Mouse (Mus musculus) thymus, adult 2 months (tissue): ENCODE results near the gene Rab12. TPM values are rescaled to one million over a fixed set of nuclear protein-coding genes. Genes with fewer than 3 reads are reported as not detected.

Experiments used
- DNase-seq: peaks from one replicate; pipeline ENCODE4 v3.0.0; 2021
- H3K27ac ChIP-seq: fragments of 200-500 bp; 2 replicates; pipeline ENCODE4 v1.5.1; 2012; ENCODE audit warnings: low read length, control low read depth; ENCODE audit not compliant: control insufficient read depth, insufficient read depth
- H3K27me3 ChIP-seq: fragments of 200-500 bp; 2 replicates; pipeline ENCODE4 v1.6.1; 2012; ENCODE audit warnings: mild to moderate bottlenecking, low read length, moderate library complexity, mixed read lengths; ENCODE audit not compliant: control insufficient read depth, insufficient read depth
- H3K36me3 ChIP-seq: fragments of 200-500 bp; 2 replicates; pipeline ENCODE4 v1.6.1; 2012; ENCODE audit warnings: mild to moderate bottlenecking, low read length, moderate library complexity; ENCODE audit not compliant: control insufficient read depth, insufficient read depth
- H3K4me1 ChIP-seq: fragments of 200-500 bp; replicated peaks from 2 replicates; pipeline ENCODE4 v1.6.1; 2012; ENCODE audit warnings: low read length; ENCODE audit not compliant: control insufficient read depth, insufficient read depth
- H3K4me3 ChIP-seq: fragments of 200-500 bp; 2 replicates; pipeline ENCODE4 v1.5.1; 2012; ENCODE audit warnings: mild to moderate bottlenecking, low read length, control low read depth, moderate library complexity; ENCODE audit not compliant: control insufficient read depth, insufficient read depth
- CTCF ChIP-seq: fragments of 200-500 bp; IDR thresholded peaks from 2 replicates; pipeline ENCODE4 v1.5.1; 2012; ENCODE audit warnings: mild to moderate bottlenecking, control low read depth, low read length, moderate library complexity, borderline replicate concordance; ENCODE audit not compliant: control insufficient read depth, poor library complexity, insufficient read depth; ENCODE audit errors: extremely low read depth
- POLR2A ChIP-seq: fragments of 200-500 bp; IDR thresholded peaks from 2 replicates; pipeline ENCODE4 v1.6.1; 2012; ENCODE audit warnings: mild to moderate bottlenecking, low read length, control low read depth, moderate library complexity; ENCODE audit not compliant: control insufficient read depth, poor library complexity, insufficient read depth; ENCODE audit errors: extremely low read depth
- WGBS: fragments of 180-500 bp; shearing (Covaris S2); methylation state at CpG from one replicate; pipeline ENCODE4 v1.1.7; 2018; 5-methylcytosine and 5-hydroxymethylcytosine counted together
- polyA plus RNA-seq: library from polyadenylated mRNA; depleted of rRNA; stranded (reverse); fragments of >200 nt; gene quantifications from 2 replicates; pipeline ENCODE4 v1.2.3, GENCODE M21; 2012; rRNA removed

The Rab12 gene
- polyA plus RNA-seq = 23.2 and 24.4 TPM in 2 replicates

DNA sequence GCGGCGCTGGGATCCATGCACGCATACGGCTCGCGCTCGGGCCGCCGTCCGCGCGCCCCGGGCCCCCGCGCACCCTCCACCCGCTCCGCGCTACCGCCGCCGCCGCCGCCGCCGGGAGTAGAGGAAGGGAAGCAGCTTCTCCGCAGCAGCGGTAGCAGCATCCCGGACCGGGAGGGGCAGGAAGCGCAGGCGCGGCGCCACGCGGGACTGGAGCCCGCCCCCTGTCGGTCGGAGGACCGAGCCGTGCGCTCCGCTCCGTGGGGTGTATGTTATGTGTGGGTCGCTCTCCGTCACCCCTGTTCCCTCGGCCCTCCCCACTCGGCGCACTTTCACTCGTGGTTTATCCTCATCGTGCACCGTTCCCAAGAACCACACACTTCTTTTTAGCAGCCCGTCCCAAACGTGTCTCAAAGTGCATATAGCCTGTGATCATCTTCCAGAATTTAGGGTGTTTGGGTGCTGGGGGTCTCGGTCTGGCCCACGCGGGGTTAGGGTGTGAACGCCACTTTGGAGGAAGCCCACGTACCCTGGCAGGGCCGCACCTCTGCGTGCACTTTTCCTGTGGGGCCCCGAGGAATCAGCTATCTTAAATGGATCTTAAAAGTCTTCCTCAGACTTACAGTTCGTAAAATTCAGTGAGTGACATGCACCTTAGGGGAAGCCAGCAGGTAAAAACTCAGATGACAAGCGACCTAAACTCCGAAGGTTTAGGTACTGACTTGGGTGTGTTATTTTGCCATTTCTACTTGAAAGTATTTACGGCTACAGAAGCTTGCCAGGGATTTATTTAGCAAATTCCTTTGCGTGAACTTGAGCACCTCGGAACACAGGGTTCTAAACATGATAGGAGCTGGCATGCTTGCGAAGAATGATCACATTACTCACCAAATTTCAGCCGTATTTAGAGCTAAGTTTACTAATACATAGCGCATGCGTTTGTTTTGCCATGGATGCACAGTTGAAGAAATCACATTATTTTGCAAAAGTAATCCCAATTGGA lies at the start of gene Rab12:
Gene Rab12 (minus strand): TSS at position 176 of the 1,000 bp plus-strand sequence.
- no peaks in the 10 kb centered on the region for H3K27me3 ChIP-seq
- H3K4me1 ChIP-seq = peaks cover 11% of the 10 kb centered on the region
- whole genome bisulfite sequencing = 10% methylated on average over 71 of the region's 71 CpGs
- H3K4me3 ChIP-seq = peak within 1 kb of the TSS; percentile 88
- DNase-seq = peak; percentile 88
- TF ChIP-seq POLR2A (0 out of 2 replicates have a peak, but pooled peaks have one; percentile 51), CTCF (peak; percentile 95)
- no peaks in the 10 kb centered on the region for H3K36me3 ChIP-seq
- H3K27ac ChIP-seq = no peak within 1 kb of the TSS

DNA sequence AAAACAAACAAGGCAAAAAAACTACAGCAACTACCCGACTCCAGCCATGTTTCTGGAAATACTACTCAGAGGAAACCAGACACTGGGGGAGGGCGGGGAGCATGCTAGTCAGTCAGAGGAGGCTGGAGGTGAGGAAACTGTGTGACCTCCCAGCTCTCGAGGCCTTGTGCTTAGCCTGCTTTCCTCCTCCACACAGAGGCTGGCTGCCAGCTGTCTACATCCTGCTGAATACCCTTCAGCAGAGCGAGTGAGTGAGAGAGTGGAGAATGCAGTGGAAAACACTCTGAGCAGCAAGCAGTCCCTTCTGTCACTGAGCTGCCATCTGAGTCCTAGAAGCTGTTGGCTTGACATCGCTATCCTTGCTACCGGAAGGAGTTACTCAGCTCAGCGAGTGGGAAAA lies 44.7 kb upstream of the Rab12 start:
- no peaks in the 10 kb centered on the region for H3K36me3 ChIP-seq
- no peaks in the 10 kb centered on the region for H3K27me3 ChIP-seq
- no peak for TF ChIP-seq CTCF
- TF ChIP-seq POLR2A = no peak
- 77% methylated on average over 7 of the region's 7 CpGs for WGBS
- DNase-seq = no peak
- no peak overlapping the region for H3K4me3 ChIP-seq
- no peaks in the 10 kb centered on the region for H3K4me1 ChIP-seq
- no peak overlapping the region for H3K27ac ChIP-seq

DNA sequence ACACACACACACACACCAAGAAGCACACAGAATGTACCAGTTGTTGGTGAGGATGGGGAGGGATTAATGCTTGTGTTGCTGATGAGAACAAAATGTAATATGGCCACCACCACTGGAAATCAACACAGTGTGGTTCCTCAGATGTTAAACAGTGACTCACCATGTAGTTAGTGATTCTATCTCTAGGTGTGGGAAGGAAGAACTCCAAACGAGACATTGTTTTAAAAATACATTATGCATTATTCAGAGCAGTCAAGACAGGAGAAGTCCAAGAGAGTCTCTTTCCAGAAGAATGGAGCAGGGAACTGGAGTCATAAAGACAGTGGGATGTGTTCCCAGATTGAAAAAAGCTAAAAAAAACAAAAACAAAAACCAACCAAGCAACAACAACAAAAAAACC lies 44.0 kb upstream of the Rab12 start:
- Histone ChIP-seq H3K4me1 (no peaks in the 10 kb centered on the region), H3K4me3 (no peak overlapping the region), H3K27me3 (no peaks in the 10 kb centered on the region), H3K36me3 (no peaks in the 10 kb centered on the region), H3K27ac (no peak overlapping the region)
- TF ChIP-seq POLR2A (no peak), CTCF (no peak)
- WGBS = 82% methylated on average over 1 of the region's 1 CpGs
- no peak for DNase-seq

DNA sequence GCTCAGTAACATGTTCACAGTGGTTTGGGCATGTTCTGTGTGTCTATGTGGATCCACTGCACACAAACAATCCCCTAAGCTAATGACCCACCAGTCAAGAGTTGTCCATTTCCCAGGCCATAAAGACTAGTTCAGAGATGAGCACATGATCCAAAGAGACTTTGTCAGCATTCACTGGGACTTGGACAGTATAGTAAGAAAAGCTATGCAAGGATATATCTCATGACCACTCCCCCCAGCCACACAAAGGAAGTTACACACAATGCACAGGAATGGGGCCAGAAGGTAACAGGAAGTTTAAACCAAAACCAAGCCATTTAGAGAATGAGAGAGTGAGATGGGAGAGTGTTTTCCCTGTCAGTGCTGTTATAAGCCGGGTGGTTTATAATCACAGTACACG lies 41.9 kb upstream of the Rab12 start:
- Histone ChIP-seq H3K4me3 (no peak overlapping the region), H3K4me1 (no peaks in the 10 kb centered on the region), H3K36me3 (no peaks in the 10 kb centered on the region), H3K27ac (no peak overlapping the region), H3K27me3 (no peaks in the 10 kb centered on the region)
- TF ChIP-seq POLR2A = no peak
- TF ChIP-seq CTCF = no peak
- 29% methylated on average over 2 of the region's 2 CpGs for WGBS
- no peak for DNase-seq

DNA sequence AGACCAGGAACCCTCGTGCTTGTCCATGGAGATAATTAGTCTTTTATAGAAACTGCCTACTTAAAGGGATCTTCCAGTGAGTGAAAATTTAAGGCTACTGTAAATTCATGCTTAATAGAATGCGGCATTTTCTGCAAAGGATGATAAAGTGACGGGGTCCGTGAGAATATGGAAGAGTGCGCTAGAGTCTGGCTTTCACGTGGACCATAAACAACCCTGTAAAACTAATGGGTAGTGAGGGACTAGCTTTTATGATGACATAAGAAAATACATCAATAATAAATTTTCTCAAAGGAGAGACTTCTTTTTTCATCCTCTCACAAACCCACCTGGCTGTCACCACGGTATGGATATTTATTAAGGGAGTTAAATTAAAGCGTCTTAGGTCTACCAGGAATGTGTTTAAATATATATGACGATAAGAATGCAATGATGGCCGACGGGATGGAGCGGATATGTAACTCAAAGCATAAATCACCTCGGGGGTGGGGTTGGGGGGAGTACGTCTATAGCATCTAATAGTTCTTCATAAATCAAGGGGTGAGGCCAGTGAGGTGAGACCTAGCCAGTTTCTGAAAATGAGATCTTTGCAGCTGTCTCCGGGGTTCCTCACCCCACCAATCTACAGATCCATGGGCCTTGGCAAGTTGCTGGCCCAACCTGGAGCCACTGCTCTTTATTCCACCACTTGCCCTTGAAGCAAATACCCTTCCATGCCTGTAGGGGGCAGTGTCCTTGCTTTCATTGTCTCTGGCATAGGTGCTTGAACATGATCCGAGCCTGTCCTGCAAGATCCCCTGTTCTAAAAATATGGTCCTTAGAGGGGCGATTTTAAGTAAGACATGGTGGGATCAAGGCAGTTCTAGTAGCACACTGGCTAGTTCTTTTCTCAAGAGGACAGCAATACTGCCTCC lies 39.1 kb upstream of the Rab12 start:
- Histone ChIP-seq H3K4me3 (no peak overlapping the region), H3K4me1 (no peaks in the 10 kb centered on the region), H3K36me3 (no peaks in the 10 kb centered on the region), H3K27me3 (no peaks in the 10 kb centered on the region), H3K27ac (no peak overlapping the region)
- no peak for TF ChIP-seq CTCF
- no peak for TF ChIP-seq POLR2A
- peak; percentile 4 for DNase-seq
- 95% methylated on average over 17 of the region's 17 CpGs for WGBS

DNA sequence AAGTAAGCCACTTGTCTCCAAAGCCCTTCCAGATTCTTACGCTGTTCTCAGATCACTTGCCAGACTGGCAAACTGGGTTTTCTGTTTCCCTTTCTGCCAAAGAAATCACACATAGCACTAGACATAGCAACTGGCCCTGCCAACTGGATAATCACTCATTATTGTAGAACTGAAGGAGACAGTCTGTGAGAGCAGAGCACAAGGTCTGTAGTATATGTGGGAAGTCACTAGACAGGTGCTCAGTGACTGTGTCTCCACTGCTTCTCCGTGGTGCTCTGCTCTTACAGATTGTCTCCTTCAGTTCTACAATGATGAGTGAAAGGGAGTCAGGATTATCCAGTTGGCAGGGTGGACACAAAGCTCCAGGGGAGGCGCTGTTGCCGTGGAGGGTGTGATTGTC lies 33.2 kb upstream of the Rab12 start:
- no peaks in the 10 kb centered on the region for H3K4me1 ChIP-seq
- DNase-seq = no peak
- WGBS = 84% methylated on average over 4 of the region's 4 CpGs
- no peaks in the 10 kb centered on the region for H3K27me3 ChIP-seq
- no peak overlapping the region for H3K4me3 ChIP-seq
- no peak overlapping the region for H3K27ac ChIP-seq
- no peaks in the 10 kb centered on the region for H3K36me3 ChIP-seq
- TF ChIP-seq POLR2A (no peak), CTCF (no peak)
